Mouse (Mus musculus) C2C12 (cell line): Measurements from ENCODE around the gene Sult4a1.

Experiments
- CTCF ChIP-seq: IDR thresholded peaks from one replicate; pipeline ENCODE4 v1.5.1; 2011; ENCODE audit not compliant: control insufficient read depth, insufficient read depth, insufficient read length
- MAX ChIP-seq: IDR thresholded peaks from one replicate; pipeline ENCODE4 v1.6.1; 2011; ENCODE audit warnings: mild to moderate bottlenecking, control low read depth
- USF1 ChIP-seq: IDR thresholded peaks from one replicate; pipeline ENCODE4 v1.6.1; 2011; ENCODE audit warnings: low read depth, mild to moderate bottlenecking, control low read depth, moderate library complexity

DNA sequence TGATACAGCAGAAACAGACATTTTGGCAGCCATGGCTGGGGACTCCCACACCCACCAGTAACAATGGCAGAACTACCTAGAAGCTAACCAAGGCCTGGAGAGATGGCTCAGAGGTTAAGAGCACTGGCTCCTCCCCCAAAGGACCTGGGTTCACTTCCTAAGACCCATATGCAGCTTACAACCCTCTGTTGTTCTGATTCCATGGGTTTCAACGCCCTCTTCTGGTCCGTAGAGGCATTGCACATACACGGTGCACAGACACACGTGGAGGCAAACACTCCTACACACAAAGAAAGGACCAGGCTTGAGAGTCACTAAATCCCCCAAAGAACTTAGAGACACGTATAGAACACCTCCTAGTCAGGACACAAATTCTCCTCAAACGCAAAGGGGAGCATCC is 60.0 kb downstream of the Sult4a1 start:
- TF ChIP-seq CTCF (no peak), USF1 (no peak), MAX (no peak)
